Mouse (Mus musculus) E14TG2a.4 (cell line): ENCODE results near the gene Sephs2.
"Not testable (repeated sequence)": the region's sequence is repeated elsewhere in the genome, so short reads cannot be mapped to it uniquely, and the experiment has no call there.

ENCODE experiments used
- CTCF ChIP-seq: conservative IDR thresholded peaks from 2 replicates; pipeline ENCODE4 v1.5.1; 2014; ENCODE audit warnings: low read length
- NANOG ChIP-seq: IDR thresholded peaks from 2 replicates; pipeline ENCODE4 v1.6.1; 2014; ENCODE audit warnings: borderline replicate concordance, low read length, mixed read lengths
- POU5F1 ChIP-seq: IDR thresholded peaks from 2 replicates; pipeline ENCODE4 v1.6.1; 2014; ENCODE audit warnings: low read length, borderline replicate concordance

DNA sequence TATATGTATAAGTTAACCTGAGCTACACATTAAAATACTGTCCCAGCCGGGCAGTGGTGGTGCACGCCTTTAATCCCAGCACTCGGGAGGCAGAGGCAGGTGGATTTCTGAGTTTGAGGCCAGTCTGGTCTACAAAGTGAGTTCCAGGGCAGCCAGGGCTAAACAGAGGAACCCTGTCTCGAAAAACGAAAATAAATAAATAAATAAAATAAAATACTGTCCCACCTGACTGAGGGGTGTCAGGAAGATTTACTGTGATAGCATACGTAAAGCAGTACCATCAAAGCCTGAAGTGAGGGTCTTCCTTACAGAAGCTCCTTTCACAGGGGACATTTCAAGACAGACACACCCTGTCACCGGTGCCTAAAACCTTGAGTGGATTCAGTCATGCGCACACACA lies 23.3 kb downstream of the Sephs2 start:
- TF ChIP-seq CTCF, POU5F1, NANOG: not testable (repeated sequence)
